Mouse (Mus musculus): Measurements from ENCODE around the gene Syne3.

DNA sequence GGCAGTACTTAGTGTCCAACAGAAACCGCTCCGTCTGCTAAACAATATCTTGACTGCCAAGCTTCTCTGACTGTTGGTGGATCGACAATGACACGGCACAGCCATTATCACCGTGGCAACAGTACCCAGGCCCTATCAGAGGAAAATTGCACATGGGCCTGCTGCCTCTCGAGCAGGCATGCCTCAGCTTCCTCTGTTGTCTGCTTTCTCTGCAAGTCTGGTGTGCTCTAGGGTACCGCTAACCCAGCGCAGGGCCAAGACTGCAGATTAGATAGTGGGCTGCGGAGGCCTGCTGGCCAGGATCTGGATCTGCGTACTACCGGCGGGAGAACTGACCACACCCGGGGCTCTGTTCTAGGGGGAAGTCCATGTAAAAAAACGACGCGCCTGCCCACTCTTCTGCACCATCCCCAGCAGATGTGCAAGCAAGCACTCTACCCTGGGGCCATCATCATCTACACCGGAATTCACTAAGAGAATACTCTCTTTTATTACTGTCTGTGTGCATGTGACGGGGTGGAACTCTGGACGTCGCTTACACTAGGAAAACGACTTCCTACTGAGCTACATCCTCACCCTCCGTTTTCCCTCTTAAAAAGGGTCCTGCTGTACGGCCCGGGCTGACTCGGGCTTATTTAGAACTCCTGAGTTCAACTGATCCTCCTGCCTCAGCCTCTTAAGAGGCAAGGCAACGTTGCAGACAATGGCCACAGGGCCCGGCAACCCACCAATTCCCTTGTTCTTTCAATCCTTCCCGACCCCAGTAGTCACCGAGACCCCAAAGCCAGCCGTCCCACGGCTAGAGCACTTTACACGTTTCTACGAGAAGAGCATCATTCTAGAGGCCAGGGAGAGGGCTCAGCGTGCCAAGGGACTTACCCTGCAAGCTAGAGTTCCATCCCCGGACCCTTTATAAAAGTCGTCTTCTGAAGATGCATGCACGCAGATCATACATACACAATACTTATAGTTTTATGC lies 21.8 kb upstream of the Syne3 start:
- no peak for TF ChIP-seq POLR2A (IDR thresholded peaks at IDR 0.05; ENCODE audit: control insufficient read depth, low read depth, low read length)
- TF ChIP-seq CTCF (IDR thresholded peaks at IDR 0.05; ENCODE audit: control insufficient read depth, insufficient read depth, insufficient replicate concordance, low read depth, low read length) = no peak
